Mouse (Mus musculus): ENCODE data around the gene Ttc17. TPM values are rescaled to one million over a fixed set of nuclear protein-coding genes. Genes with fewer than 3 reads are reported as not detected.

Ttc17 gene
- total and polyA plus RNA-seq, 3 experiments = 16.6 to 35.4 (median 34.6) TPM

- Histone ChIP-seq H3K79me2 (replicated peaks; ENCODE audit: control insufficient read depth, insufficient read depth, low read length) (no peaks in the 10 kb centered on the region), H3K36me3 (ENCODE audit: control insufficient read depth, insufficient read depth, low read length) (no peaks in the 10 kb centered on the region), H3K4me3 (no peak overlapping the region), H3K27ac (no peak overlapping the region), H3K9ac (ENCODE audit: low read depth, low read length) (no peak overlapping the region), H3K27me3 (ENCODE audit: control insufficient read depth, insufficient read depth, low read length) (no peaks in the 10 kb centered on the region), H3K4me1 (ENCODE audit: control insufficient read depth, insufficient read depth, low read length) (no peaks in the 10 kb centered on the region)
- no peak for DNase-seq
- 20% methylated on average over 2 of the region's 2 CpGs for WGBS
- intact Hi-C loops (cut with DNase I) = no loop called here
- TF ChIP-seq POLR2A (IDR thresholded peaks at IDR 0.05; ENCODE audit: insufficient read depth, low read depth, low read length) (no peak), CTCF (IDR thresholded peaks at IDR 0.05) (no peak), EP300 (IDR thresholded peaks at IDR 0.05; ENCODE audit: insufficient read depth, low read depth, low read length) (no peak)
Measured at GRCm38 (mm10) chr2:94289169-94289568, 117.3 kb downstream of the Ttc17 start.

GRCm38 (mm10) chr2:94288086-94288485 is 118.4 kb downstream of the Ttc17 start:
- H3K27ac ChIP-seq = no peak overlapping the region
- H3K9ac ChIP-seq (ENCODE audit: low read depth, low read length) = no peak overlapping the region
- DNase-seq = no peak
- H3K27me3 ChIP-seq (ENCODE audit: control insufficient read depth, insufficient read depth, low read length) = no peaks in the 10 kb centered on the region
- no peaks in the 10 kb centered on the region for H3K36me3 ChIP-seq (ENCODE audit: control insufficient read depth, insufficient read depth, low read length)
- no peak overlapping the region for H3K4me3 ChIP-seq
- H3K79me2 ChIP-seq (replicated peaks; ENCODE audit: control insufficient read depth, insufficient read depth, low read length) = no peaks in the 10 kb centered on the region
- TF ChIP-seq EP300 (IDR thresholded peaks at IDR 0.05; ENCODE audit: insufficient read depth, low read depth, low read length) = no peak
- TF ChIP-seq CTCF (IDR thresholded peaks at IDR 0.05) = no peak
- no peak for TF ChIP-seq POLR2A (IDR thresholded peaks at IDR 0.05; ENCODE audit: insufficient read depth, low read depth, low read length)
- no peaks in the 10 kb centered on the region for H3K4me1 ChIP-seq (ENCODE audit: control insufficient read depth, insufficient read depth, low read length)
- 30% methylated on average over 5 of the region's 5 CpGs for WGBS
- intact Hi-C loops (cut with DNase I) = no loop called here

- no peaks in the 10 kb centered on the region for H3K79me2 ChIP-seq (replicated peaks; ENCODE audit: control insufficient read depth, insufficient read depth, low read length)
- H3K9ac ChIP-seq (ENCODE audit: low read depth, low read length) = no peak overlapping the region
- no peaks in the 10 kb centered on the region for H3K4me1 ChIP-seq (ENCODE audit: control insufficient read depth, insufficient read depth, low read length)
- H3K27ac ChIP-seq = no peak overlapping the region
- no peak for DNase-seq
- no peak overlapping the region for H3K4me3 ChIP-seq
- H3K36me3 ChIP-seq (ENCODE audit: control insufficient read depth, insufficient read depth, low read length) = no peaks in the 10 kb centered on the region
- H3K27me3 ChIP-seq (ENCODE audit: control insufficient read depth, insufficient read depth, low read length) = no peaks in the 10 kb centered on the region
- WGBS = 72% methylated on average over 7 of the region's 7 CpGs
- intact Hi-C loops (cut with DNase I) = no loop called here
- TF ChIP-seq CTCF (IDR thresholded peaks at IDR 0.05) (no peak), EP300 (IDR thresholded peaks at IDR 0.05; ENCODE audit: insufficient read depth, low read depth, low read length) (no peak), POLR2A (IDR thresholded peaks at IDR 0.05; ENCODE audit: insufficient read depth, low read depth, low read length) (no peak)
Measured at GRCm38 (mm10) chr2:94287435-94287834, 119.1 kb downstream of the Ttc17 start.

GRCm38 (mm10) chr2:94283526-94283925 is 123.0 kb downstream of the Ttc17 start:
- intact Hi-C loops (cut with DNase I) = no loop called here
- WGBS = 44% methylated on average over 6 of the region's 6 CpGs

GRCm38 (mm10) chr2:94279596-94279995 is 126.9 kb downstream of the Ttc17 start:
- TF ChIP-seq POLR2A (IDR thresholded peaks at IDR 0.05; ENCODE audit: insufficient read depth, low read depth, low read length) (no peak), CTCF (IDR thresholded peaks at IDR 0.05) (no peak), EP300 (IDR thresholded peaks at IDR 0.05; ENCODE audit: insufficient read depth, low read depth, low read length) (no peak)
- H3K9ac ChIP-seq (ENCODE audit: low read depth, low read length) = no peak overlapping the region
- H3K36me3 ChIP-seq (ENCODE audit: control insufficient read depth, insufficient read depth, low read length) = no peaks in the 10 kb centered on the region
- no peak overlapping the region for H3K27ac ChIP-seq
- H3K4me3 ChIP-seq = no peak overlapping the region
- DNase-seq = no peak
- no peaks in the 10 kb centered on the region; the same call in 1 of the 2 replicates for H3K4me1 ChIP-seq (ENCODE audit: control insufficient read depth, insufficient read depth, low read length)
- intact Hi-C loops (cut with DNase I) = no loop called here
- WGBS = 76% methylated on average over 5 of the region's 5 CpGs
- H3K79me2 ChIP-seq (replicated peaks; ENCODE audit: control insufficient read depth, insufficient read depth, low read length) = no peaks in the 10 kb centered on the region
- no peaks in the 10 kb centered on the region for H3K27me3 ChIP-seq (ENCODE audit: control insufficient read depth, insufficient read depth, low read length)

More at GRCm38 (mm10) chr2:94283526-94283925, 123.0 kb downstream of the Ttc17 start:
- H3K4me3 ChIP-seq = no peak overlapping the region
- H3K36me3 ChIP-seq (ENCODE audit: control insufficient read depth, insufficient read depth, low read length) = no peaks in the 10 kb centered on the region
- H3K27ac ChIP-seq = no peak overlapping the region
- no peak for DNase-seq
- H3K4me1 ChIP-seq (ENCODE audit: control insufficient read depth, insufficient read depth, low read length) = no peaks in the 10 kb centered on the region
- no peaks in the 10 kb centered on the region for H3K27me3 ChIP-seq (ENCODE audit: control insufficient read depth, insufficient read depth, low read length)
- no peak for TF ChIP-seq POLR2A (IDR thresholded peaks at IDR 0.05; ENCODE audit: insufficient read depth, low read depth, low read length)
- no peak for TF ChIP-seq CTCF (IDR thresholded peaks at IDR 0.05)
- TF ChIP-seq EP300 (IDR thresholded peaks at IDR 0.05; ENCODE audit: insufficient read depth, low read depth, low read length) = no peak
- no peaks in the 10 kb centered on the region for H3K79me2 ChIP-seq (replicated peaks; ENCODE audit: control insufficient read depth, insufficient read depth, low read length)
- no peak overlapping the region for H3K9ac ChIP-seq (ENCODE audit: low read depth, low read length)

- TF ChIP-seq CTCF (IDR thresholded peaks at IDR 0.05) = no peak
- TF ChIP-seq EP300 (IDR thresholded peaks at IDR 0.05; ENCODE audit: insufficient read depth, low read depth, low read length) = no peak
- no peak for TF ChIP-seq POLR2A (IDR thresholded peaks at IDR 0.05; ENCODE audit: insufficient read depth, low read depth, low read length)
- Histone ChIP-seq H3K36me3 (ENCODE audit: control insufficient read depth, insufficient read depth, low read length) (no peaks in the 10 kb centered on the region), H3K4me1 (ENCODE audit: control insufficient read depth, insufficient read depth, low read length) (peaks cover 2% of the 10 kb centered on the region), H3K4me3 (no peak overlapping the region), H3K79me2 (replicated peaks; ENCODE audit: control insufficient read depth, insufficient read depth, low read length) (no peaks in the 10 kb centered on the region), H3K27me3 (ENCODE audit: control insufficient read depth, insufficient read depth, low read length) (no peaks in the 10 kb centered on the region), H3K27ac (no peak overlapping the region), H3K9ac (ENCODE audit: low read depth, low read length) (no peak overlapping the region)
- DNase-seq = no peak
- WGBS = 77% methylated on average over 4 of the region's 4 CpGs
- intact Hi-C loops (cut with DNase I) = no loop called here
Measured at GRCm38 (mm10) chr2:94276103-94276502, 130.4 kb downstream of the Ttc17 start.
